Mouse (Mus musculus): ENCODE results near the gene H1f0.

DNA sequence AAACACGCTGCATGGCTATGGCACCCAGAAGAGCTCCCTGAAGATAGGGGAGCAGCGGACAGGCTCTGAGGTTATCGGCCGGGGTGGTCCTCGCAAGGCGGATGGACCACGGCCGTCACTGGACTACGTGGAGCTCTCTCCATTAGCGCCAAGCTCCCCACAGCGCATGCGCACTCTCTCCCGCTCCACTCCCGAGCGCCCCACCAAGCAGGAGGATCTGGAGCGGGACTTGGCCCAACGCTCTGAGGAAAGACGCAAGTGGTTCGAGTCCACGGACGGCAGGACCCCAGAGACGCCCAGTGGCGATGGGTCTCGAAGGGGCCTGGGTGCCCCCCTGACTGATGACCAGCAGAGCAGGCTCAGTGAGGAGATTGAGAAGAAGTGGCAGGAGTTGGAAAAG, 35.3 kb upstream of the H1f0 start:
- no peak for TF ChIP-seq CTCF (IDR thresholded peaks at IDR 0.05; ENCODE audit: insufficient read depth, low read length)
- TF ChIP-seq POLR2A (IDR thresholded peaks at IDR 0.05; ENCODE audit: borderline replicate concordance, extremely low read depth, low read depth, low read length) = no peak

Measured in lung, adult 2 months (tissue).